Mouse (Mus musculus) cerebellum, adult 18-20 months (tissue): ENCODE measurements around the gene Fbxl16.
A peak's percentile ranks its signal among the peaks of the same experiment; 100 is the strongest.

ENCODE experiments used
- DNase-seq, 2 experiments: peaks; one replicate each; pipeline ENCODE4 v3.0.0; 2021

Gene Fbxl16

DNA sequence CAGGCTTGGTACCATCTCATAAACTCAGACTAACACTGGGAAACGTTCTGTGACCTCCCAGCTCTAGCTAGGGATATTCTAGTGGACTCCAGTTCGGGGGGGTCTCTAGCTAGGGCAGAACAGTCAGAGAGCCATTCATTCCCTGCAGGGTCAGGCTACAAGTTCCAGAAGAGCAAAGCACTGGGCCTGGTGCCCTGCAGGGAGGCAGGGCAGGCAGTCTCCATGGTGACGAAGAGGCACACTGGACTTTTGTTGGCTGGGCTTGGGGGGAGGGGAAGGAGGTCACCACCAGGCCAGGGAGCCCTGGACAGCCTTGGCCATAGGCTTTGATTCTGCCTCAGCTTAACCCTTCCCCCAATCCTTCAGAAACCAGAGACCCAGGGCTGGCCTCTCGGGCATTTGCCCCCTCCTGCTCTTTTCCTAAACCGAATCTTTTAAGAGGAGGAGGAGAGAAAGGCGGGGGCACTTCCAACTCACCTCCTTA, 13.2 kb upstream of the Fbxl16 start, which contains the start of gene AC134908.4:
AC134908.4 (minus strand) TSS at position 51 of the 484 bp plus-strand sequence.
- DNase-seq: peak; percentile 37 to 53

DNA sequence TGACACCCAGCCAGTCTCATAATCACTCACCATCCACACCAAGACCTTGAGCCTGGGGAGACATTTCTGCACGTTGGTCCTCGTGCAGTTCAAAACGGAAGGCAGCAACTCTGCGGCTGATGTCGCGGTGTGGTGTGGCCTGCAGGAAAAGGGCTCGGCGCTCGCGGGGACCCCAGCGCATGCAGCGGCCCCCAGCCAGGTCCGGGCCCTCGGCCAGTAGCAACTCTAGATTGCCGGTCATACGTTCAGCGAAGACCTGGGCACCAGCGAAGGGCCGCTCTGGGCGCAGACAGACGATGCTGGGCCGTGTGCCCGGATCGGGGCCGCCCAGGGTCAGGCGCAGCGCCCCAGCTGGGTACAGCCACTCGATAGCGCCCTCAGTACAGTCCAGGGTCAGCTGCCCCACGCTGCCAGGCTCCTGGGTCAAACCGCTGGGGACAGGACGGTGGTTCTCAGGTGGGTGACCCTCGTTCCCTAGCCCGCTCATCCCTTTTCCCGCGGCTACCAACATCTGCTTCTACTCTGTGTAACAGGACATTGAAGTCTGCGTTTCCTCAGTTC, 12.6 kb upstream of the Fbxl16 start:
- peak in 1 of 2 experiments; percentile 45 for DNase-seq

DNA sequence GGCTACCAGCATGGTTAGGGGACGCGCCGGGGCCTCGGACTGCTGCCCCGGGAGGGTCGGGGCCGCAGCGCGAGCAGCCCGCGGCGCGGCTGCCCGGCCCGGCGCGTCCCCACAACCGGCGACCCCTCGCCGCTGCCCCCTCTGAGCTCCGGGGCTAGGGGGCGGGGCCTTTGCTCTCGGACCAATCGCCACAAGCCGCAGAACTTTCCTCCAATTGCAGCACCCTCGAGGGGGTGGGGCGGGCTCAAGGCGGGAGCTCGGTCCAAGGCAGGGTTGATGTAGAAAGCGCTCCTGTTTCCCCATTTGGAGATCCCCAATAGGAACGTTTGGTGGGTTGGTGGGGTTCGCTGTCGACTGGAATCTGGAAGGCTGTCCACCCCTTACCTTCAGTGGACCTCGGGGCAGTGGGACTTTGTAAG, 11.9 kb upstream of the Fbxl16 start, which contains the start of gene Metrn:
Metrn (minus strand) TSS at position 186 of the 419 bp plus-strand sequence.
- DNase-seq: peak; percentile 73 to 81

DNA sequence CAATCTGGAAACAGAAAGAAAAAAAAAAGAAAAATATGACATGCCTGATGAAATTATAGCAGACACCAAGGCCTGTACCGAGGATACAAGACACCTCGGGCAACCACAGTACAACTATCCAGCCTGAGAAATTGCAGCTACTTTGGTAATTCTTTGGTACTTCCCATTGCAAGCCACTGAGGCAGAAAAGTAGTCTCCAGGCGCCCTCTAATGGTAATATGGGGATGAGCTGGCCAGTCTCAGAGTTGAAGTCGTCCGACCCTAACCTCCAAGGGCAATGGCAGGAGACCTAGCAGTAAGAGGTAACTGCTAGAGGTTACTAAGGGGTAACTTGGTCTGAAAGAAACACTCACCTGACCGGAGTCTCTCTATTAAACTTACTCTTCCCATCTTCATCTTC, 7.9 kb upstream of the Fbxl16 start:
- DNase-seq: peak; percentile 74 to 75

DNA sequence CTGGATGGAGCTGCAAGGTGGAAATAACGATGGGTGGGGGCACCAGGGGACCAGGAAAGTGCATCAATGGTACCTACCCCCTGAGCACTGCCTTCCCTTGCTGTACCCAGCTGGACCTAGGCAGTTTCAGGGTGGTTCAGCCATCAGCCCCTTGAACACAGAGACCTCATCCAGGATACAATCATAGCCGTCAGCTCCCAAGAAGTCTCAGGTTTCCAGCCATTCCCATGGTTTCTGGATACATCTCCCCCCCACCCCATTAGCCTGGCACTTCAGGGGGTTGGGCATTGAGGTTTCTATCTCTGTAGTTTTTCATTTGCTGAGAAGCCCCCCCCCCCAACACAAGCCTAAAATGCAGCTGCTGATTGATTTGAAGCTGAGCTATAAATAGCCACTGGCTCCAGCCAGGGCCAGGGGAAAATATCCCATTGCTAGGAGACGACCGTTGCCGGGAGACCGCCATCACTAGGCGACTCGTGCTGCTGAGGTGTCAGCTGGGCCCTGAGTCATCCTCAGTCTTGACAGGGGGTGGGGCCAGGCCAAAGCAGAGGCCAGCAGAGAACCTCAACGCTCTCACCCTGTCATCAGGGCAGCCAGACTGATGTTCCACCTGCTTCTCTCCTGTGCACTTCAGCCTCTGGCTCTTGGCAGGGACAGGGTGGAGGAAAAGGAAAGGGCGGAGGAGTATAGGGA, 5.9 kb upstream of the Fbxl16 start:
- peak in 1 of 2 experiments; percentile 33 for DNase-seq

DNA sequence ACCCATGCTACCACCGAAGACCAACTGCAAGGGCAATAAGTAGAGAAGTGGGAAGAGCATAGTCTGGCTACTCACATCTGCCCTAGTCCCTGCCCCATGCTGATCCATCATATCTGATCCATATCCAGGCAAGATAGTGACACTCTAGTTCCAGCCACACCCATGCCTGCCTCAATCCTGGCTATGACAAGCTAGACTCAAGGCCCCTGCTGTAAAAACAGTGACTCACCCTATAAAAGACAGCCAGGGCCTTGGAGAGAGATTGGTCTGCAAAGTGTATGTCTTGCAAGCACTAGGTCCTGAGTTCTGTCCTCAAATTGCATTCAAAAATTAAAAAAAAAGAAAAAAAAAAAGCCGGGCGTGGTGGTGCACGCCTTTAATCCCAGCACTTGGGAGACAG, 2.4 kb upstream of the Fbxl16 start:
- no peak for DNase-seq

DNA sequence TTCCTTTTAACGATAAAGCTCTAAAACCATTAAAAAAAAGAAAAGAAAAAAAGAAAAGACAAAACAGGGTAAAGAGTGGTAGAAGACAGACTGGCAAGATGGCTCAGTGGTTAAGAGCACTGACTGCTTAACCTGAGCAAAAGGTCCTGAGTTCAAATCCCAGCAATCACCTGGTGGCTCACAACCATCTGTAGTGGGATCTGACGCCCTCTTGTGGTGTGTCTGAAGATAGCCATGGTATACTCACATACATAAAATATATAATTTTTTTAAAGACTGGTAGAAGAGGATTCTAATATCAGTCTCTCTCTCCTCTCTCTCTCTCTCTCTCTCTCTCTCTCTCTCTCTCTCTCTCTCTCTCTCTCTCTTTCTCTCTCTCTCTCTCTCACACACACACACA, 1.4 kb upstream of the Fbxl16 start:
- DNase-seq: peak; percentile 17 to 36

DNA sequence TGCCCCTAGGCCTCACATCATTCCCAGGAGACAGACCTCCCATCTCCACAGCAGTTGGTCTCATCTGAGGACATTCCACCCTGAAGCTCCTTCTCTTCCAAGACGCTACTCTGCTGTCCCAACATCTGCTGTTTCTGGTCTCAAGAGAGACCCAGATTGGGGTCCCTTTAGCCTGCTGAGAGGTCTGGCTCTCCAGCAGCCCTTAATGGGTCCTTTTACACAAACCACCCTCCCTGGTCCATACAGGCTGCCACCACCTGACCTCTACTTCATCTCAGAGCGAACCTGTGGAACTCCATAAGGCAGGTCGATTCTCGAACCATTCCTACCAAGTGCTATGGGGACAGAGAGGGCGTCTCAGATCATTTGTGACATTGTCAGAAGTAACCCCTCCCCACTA, 857 bp upstream of the Fbxl16 start:
- DNase-seq: peak in 1 of 2 experiments; percentile 22

DNA sequence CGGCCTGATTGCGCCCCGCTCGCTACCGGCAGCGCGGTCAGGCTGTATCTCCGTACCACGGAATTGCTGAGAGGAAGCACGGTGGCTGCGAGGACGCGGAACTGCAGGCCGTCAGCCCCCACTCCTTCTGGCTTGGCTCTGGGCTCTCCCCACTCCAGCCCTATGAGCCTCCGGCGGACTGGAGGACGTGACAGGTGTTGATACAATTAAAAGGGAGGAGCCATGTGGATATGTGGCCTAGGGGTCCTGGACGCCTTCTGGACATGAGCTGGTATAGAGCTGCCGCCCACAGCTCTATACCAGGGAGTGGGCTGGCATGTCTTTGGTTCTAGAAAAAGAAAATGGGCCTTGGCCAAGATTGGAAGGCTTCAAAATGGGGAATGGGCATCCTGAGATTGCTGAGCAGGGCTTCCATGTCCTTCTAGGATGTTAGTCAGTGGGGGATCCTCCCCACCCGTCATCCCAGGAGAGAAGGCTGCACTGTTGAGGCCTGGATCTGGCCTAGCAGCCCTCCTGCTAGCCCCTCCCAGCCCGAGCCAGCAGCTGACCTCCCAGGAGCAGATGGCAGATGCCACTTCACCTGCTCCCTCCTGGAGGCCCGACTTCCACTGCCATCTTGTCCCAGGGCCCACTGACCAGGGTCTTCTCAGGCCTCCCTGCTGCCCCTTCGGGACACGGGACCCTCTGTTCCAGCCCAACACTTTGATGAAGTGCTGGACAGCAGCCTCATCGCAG, 888 bp downstream of the Fbxl16 start:
- DNase-seq: peak; percentile 79 to 86

DNA sequence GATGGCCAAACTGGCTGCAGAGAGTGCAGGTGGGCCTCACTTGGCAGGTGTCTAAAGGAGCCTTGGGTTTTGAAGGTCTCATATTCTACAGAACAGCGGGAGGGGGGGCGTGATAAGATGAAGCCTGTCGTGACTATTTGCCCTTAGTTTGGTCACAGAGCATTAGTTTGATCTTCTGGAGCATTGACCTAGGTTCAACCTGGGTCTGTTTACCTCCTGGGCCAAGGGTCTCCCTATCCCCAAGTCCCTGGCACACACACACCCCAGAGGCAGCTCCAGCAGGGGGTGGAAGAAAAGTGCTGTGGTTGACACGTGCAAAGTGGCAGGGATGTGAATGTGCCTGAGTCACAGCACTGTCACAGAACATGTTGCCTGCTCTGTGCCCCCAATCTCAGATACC, 2.0 kb downstream of the Fbxl16 start:
- DNase-seq: peak; percentile 21 to 29

DNA sequence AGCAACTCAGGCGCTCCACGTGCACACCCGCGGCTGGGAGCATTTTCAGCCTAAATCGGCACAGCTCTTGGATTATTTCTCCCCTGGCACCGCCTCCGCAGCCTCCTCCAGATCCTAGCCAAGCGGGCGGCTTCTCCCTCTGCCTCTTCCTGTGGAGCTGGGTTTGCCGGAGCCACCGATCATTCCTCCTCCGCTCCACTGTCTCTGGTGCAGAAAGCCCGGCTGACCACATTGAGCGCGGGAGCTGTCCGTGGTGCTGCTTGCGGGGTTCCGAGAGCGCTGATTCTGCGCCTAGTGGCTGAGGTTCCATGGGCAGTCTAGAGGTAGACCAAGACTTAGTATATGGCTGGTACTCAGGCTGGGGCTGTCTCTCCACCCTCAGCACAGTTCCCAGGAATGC, 4.6 kb downstream of the Fbxl16 start:
- DNase-seq: peak; percentile 70 to 74

DNA sequence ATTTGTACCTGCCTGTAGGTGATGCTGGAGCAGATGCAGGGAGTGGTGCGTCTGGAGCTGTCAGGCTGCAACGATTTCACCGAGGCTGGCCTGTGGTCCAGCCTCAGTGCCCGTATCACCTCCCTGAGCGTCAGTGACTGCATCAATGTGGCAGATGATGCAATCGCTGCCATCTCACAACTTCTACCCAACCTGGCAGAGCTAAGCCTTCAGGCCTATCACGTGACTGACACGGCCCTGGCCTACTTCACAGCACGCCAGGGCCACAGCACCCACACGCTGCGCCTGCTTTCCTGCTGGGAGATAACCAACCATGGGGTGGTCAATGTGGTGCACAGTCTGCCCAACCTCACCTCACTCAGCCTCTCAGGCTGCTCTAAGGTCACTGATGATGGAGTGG, 8.8 kb downstream of the Fbxl16 start:
- DNase-seq: peak in 1 of 2 experiments; percentile 9

DNA sequence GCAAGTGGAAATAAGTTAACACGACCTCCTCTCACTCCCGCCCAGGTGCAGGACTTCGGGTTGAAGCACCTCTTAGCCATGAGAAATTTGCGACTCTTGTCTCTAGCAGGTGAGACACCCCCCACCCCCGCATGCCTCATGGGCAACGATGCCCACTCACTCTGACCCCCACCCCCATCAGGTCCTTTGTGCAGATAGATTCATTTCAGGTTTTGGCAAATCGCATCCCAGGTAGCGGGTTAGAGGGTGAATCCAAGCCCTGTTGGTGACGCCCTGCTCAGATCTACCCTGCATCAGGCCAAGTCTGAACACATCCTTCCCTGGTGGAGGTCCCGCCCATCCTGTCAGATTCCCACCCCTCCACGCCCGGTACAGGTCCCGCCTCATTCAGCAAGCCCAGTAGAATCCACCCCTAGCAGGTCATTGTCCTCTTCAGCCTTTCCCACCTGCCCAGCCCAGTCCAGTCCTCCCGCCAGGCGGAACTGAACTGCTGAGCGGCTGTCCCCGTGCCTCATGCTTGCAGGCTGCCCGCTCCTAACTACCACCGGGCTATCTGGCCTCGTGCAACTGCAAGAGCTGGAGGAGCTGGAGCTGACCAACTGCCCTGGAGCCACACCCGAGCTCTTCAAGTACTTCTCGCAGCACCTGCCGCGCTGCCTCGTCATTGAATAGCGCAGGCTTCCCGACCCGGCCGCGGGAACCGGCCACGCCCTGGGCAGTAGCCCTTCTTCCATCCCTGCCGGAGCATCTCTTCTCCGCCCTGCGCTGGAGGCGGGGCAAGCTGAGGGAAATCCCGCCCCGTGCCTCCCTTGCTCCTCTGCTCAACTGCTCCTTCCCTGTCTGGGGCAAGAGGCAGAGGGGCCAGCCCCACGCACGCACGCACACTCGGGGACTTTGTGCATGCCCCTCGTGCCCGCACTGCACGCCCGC, 10.2 kb downstream of the Fbxl16 start:
- peak in 1 of 2 experiments; percentile 14 for DNase-seq

DNA sequence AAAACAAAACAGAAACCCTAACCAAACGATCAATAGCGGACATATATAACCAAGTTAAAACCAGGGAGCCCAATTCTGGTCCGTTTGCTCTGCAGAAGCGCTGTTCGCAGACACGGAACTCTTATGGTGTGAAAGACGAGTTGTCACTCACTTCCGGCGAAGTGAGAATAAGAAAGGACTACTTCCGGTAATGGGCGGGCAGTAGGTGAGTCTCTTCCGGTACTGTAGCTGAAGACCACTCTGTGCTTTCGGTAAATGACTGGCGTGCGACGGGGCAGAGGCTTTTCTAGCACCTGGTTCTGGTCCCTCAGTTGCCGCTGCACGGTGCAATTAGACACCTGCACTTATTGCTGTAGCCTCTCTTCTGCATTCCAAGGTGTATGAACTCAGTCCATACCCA, 14.6 kb downstream of the Fbxl16 start, which contains the start of gene Wdr24:
Wdr24 (plus strand) TSS at position 176 of the 400 bp plus-strand sequence.
- peak; percentile 75 to 84 for DNase-seq

DNA sequence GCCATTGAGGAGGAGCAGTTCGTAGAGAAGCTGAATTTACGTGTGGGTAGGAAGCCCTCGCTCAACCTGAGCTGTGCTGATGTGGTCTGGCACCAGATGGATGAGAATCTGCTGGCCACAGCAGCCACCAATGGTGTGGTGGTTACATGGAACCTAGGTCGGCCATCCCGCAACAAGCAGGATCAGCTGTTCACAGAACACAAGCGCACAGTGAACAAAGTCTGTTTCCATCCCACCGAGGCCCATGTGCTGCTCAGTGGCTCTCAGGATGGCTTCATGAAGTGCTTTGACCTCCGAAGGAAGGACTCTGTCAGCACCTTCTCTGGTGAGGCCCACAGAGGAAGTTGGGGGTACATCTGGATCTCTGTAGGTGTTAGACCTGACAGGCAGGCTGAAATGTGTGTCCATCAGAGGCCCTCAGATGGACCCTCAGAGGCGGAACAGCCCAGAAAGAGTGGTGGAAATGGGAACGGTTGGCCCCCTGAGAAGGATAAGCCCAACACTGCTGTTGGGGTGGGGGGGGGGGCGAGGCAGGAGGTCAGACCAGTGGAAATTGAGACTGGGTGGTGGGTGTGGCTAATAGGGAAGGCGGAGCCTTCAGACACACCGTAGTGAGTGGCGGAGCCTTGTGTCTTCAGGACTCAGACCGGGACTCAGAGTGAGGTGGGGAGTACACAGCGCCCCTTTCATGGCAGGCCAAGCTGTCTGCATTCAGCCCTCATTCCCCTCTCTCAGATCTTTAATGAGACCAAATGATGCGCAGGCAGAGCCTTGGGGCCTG, 15.7 kb downstream of the Fbxl16 start:
- no peak for DNase-seq

DNA sequence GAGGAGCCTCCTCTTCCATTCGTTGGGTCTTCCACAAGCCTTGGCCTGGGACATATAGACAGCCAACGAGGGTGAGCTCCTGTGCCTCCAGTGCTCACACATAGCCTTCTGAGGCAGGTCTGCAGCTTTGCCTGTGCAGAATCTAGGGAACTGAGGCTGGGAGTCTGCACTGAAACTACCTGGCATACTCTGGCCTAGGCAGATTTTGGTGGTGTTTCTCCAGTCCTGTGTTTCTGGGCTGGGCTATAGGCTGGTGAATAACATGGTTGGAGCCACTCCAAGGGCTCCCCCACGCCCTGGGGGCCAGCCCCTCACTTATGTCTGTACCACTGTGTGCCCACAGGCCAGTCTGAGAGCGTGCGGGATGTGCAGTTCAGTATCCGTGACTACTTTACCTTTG, 16.4 kb downstream of the Fbxl16 start:
- peak in 1 of 2 experiments; percentile 23 for DNase-seq

DNA sequence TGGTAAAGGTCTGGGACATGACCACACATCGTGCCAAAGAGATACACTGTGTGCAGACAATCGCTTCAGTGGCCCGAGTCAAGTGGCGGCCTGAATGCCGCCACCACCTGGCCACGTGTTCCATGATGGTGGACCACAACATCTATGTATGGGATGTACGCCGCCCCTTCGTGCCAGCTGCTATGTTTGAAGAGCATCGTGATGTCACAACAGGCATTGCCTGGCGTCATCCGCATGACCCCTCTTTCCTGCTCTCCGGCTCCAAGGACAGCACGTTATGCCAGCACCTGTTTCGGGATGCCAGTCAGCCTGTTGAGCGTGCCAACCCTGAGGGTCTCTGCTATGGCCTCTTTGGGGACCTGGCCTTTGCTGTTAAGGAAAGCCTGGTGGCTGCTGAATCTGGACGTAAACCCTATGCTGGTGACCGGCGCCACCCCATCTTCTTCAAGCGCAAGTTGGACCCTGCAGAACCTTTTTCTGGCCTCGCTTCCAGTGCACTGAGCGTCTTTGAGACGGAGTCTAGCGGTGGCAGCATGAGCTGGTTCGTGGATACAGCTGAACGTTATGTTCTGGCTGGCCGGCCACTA, 17.2 kb downstream of the Fbxl16 start:
- no peak for DNase-seq

DNA sequence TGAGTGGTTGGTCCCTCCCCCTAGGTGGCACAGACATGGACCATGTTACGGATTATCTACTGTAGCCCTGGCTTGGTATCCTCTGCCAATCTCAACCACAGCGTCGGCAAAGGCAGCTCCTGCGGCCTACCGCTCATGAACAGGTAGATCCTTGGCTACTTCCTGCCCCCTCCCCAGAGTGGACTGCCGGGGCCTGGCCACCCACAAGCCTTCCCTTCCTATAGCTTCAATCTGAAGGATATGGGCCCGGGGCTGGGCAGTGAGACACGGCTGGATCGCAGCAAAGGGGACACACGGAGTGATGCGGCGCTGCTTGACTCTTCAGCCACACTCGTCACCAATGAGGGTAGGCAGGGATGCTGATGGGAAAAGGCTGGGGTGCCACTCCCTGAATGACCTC, 18.1 kb downstream of the Fbxl16 start:
- no peak for DNase-seq

DNA sequence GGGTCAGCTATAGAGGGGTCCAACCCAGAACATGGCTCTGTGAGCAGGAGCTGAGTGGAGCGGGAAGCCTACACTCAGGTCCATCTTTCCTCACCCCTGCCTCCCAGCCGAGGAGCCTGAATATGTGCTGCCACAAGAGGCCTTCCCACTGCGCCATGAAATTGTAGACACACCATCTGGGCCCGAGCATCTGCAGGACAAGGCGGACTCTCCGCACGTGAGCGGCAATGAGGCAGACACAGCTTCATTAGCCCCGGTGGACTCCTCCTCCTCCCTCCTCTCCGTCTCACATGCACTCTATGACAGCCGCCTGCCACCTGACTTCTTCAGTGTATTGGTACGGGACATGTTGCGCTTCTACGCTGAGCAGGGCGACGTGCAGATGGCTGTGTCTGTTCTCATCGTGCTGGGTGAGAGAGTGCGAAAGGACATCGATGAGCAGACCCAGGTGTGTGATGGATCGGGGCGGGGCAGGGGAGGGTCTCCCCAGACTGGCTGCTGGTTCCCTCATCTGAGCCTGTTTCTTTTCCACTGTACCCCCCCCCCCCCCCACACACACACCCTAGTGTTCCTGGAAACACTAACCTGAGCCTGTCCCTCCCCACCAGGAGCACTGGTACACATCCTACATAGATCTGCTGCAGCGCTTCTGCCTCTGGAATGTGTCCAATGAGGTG, 18.8 kb downstream of the Fbxl16 start:
- no peak for DNase-seq

DNA sequence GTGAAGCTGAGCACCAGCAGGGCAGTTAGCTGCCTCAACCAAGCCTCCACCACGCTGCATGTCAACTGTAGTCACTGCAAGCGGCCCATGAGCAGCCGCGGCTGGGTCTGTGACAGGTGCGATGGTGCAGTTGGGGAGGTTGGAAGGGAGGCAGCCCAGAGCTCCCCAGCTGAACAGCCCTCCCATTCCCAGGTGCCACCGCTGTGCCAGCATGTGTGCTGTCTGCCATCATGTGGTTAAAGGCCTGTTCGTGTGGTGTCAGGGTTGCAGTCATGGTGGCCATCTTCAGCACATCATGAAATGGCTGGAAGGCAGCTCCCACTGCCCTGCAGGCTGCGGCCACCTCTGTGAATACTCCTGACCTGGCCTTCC, 19.3 kb downstream of the Fbxl16 start:
- DNase-seq: peak in 1 of 2 experiments; percentile 25
